Mouse (Mus musculus): ENCODE results near the gene Vmn1r222.

- no peak for TF ChIP-seq GATA1 (IDR thresholded peaks at IDR 0.05; ENCODE audit: borderline replicate concordance, low read length)
- TF ChIP-seq FLI1 (IDR thresholded peaks at IDR 0.05; ENCODE audit: low read length), result no peak
These were observed 22.9 kb upstream of the Vmn1r222 start for GRCm38 (mm10) chr13:23258546-23259048.

Measured in megakaryocyte, embryonic 14.5 days (primary cell).